Mouse (Mus musculus) stomach, postnatal 0 days (tissue): Measurements from ENCODE around the gene Ypel2.

Experiments
- CTCF ChIP-seq: IDR thresholded peaks from 2 replicates; pipeline ENCODE4 v1.5.1; 2016; ENCODE audit warnings: antibody characterized with exemption, low read depth, mild to moderate bottlenecking, moderate library complexity
- EP300 ChIP-seq: optimal IDR thresholded peaks from 2 replicates; pipeline ENCODE3; 2016; ENCODE audit warnings: antibody characterized with exemption

GRCm38 (mm10) chr11:86941904-86942303 lies 51.6 kb downstream of the Ypel2 start:
- TF ChIP-seq CTCF (no peak), EP300 (no peak)
